Mouse (Mus musculus) C2C12 (cell line): ENCODE results near the gene Trim13. TPM values are rescaled to one million over a fixed set of nuclear protein-coding genes. Genes with fewer than 3 reads are reported as not detected.
A peak's percentile ranks its signal among the peaks of the same experiment; 100 is the strongest.

Experiments used
- H3K27me3 ChIP-seq: one replicate; pipeline ENCODE4 v1.6.1; 2011; ENCODE audit not compliant: control insufficient read depth, insufficient read depth, insufficient read length
- H3K36me3 ChIP-seq: one replicate; pipeline ENCODE4 v1.6.1; 2011; ENCODE audit not compliant: control insufficient read depth, insufficient read depth
- H3K4me3 ChIP-seq: one replicate; pipeline ENCODE4 v1.5.1; 2011; ENCODE audit warnings: mild to moderate bottlenecking, control low read depth; ENCODE audit not compliant: poor library complexity, insufficient read depth, severe bottlenecking
- H3K79me2 ChIP-seq: one replicate; pipeline ENCODE4 v1.6.1; 2011; ENCODE audit not compliant: control insufficient read depth, insufficient read depth
- H3K79me3 ChIP-seq: one replicate; pipeline ENCODE4 v1.6.1; 2011; ENCODE audit warnings: low read depth, control low read depth
- H3ac ChIP-seq: one replicate; pipeline ENCODE3; 2011; ENCODE audit warnings: low read depth; ENCODE audit not compliant: control insufficient read depth, insufficient read length
- CEBPB ChIP-seq: IDR thresholded peaks from one replicate; pipeline ENCODE4 v1.6.1; 2011; ENCODE audit warnings: low read depth, mild to moderate bottlenecking, control low read depth, moderate library complexity
- CTCF ChIP-seq: IDR thresholded peaks from one replicate; pipeline ENCODE4 v1.5.1; 2011; ENCODE audit not compliant: control insufficient read depth, insufficient read depth, insufficient read length
- FOSL1 ChIP-seq: IDR thresholded peaks from one replicate; pipeline ENCODE4 v1.8.0; 2011; ENCODE audit warnings: mild to moderate bottlenecking, low read length; ENCODE audit not compliant: poor library complexity, insufficient read depth, severe bottlenecking
- MAX ChIP-seq: IDR thresholded peaks from one replicate; pipeline ENCODE4 v1.6.1; 2011; ENCODE audit warnings: mild to moderate bottlenecking, control low read depth
- MYOD1 ChIP-seq: IDR thresholded peaks from one replicate; pipeline ENCODE4 v1.6.1; 2011; ENCODE audit warnings: low read depth; ENCODE audit not compliant: control insufficient read depth, insufficient read length
- MYOG ChIP-seq: IDR thresholded peaks from one replicate; pipeline ENCODE4 v1.6.1; 2011; ENCODE audit not compliant: control insufficient read depth, insufficient read length; ENCODE audit errors: extremely low read depth
- USF1 ChIP-seq: IDR thresholded peaks from one replicate; pipeline ENCODE4 v1.6.1; 2011; ENCODE audit warnings: low read depth, mild to moderate bottlenecking, control low read depth, moderate library complexity
- long read RNA-seq, 2 experiments: library from polyadenylated mRNA; unstranded; transcript quantifications; one replicate each; pipeline ENCODE4 v2.0.0; 2019 to 2020
- polyA plus RNA-seq: library from polyadenylated mRNA; unstranded; fragments of >200 nt; fragmentation: generic; extraction: Trizol; gene quantifications from one replicate; pipeline ENCODE4 v1.2.1, GENCODE M21; 2012; ENCODE audit warnings: missing spikeins

The Trim13 gene
- 2.9 TPM for polyA plus RNA-seq
- long read RNA-seq, experiment 1, transcript Trim13-201 (3 exons, 1,550 nt) = major isoform, 5 of 12 reads
- long read RNA-seq, experiment 1, partial matches to known transcripts = 6 of 12 reads
- long read RNA-seq, experiment 1, other reads (novel, unspliced or antisense) = 1 of 12 reads
- long read RNA-seq, experiment 2, transcript Trim13-201 (3 exons, 1,550 nt) = major isoform, 8 of 14 reads
- long read RNA-seq, experiment 2, partial matches to known transcripts = 5 of 14 reads
- long read RNA-seq, experiment 2, other reads (novel, unspliced or antisense) = 1 of 14 reads

DNA sequence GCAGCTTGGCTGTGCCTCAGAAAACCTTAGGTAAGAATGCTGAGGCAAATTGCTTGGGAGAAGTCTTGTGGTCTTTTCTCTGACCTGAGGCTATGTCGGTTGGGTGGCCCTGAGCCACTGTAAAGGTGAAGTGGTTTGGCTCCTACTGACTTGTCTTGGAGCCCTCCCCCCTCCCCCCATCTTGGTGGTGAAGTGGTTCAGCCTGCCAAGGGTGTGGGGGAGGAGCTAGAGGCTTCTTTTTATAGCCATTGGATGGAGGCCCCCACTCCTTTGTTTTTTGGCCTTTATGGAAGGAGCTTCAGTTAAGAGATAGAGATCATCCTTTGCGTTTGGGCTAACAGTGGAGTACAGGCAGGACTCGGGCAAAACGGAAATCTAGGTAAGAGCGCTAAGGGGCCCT, at the start of gene Trim13:
Trim13 (plus strand) TSS at position 280 of the 400 bp plus-strand sequence.
- Histone ChIP-seq H3K79me3 (no peaks in the 10 kb centered on the region), H3K4me3 (no peak within 1 kb of the TSS), H3ac (no peak within 1 kb of the TSS), H3K79me2 (no peaks in the 10 kb centered on the region), H3K27me3 (no peaks in the 10 kb centered on the region), H3K36me3 (no peaks in the 10 kb centered on the region)
- TF ChIP-seq MYOD1 (no peak), CEBPB (no peak), FOSL1 (no peak), USF1 (no peak), CTCF (no peak), MAX (no peak), MYOG (no peak)

DNA sequence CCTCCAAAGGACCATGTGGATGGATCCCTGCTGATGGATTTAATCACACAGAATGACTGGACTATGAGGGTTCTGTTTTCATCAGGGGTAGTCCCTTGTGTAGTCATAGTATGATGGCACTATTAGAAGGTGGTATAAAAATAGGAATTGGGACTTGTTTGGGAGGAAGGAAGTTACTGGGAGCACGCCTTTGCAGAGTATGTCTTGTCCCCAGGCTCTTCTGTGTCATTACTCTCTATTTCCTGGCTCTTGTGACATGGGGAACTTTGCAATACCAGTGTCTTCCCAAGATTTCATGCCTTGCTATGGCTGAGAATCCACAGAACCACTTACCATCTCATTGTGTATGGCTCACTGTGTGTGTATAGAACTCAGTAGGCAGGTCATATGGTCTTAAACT, 49.4 kb upstream of the Trim13 start:
- peaks cover 4% of the 10 kb centered on the region for H3K36me3 ChIP-seq

DNA sequence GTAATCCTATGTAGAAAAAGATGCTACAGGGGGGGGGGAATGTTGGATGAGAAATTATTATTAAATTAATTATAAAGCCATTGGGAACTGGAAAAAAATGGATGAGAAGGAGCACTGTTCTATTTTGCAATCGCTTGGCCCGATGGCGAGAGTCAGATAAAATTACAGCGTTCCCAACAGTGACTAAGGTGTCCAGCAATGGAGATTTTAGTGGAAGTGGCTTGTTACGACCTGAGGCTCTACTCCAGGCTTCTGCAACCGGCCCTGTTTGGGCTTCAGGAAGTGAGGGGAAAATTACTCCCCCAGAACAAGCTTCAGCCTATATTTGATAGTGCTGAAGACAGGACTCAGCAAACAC, 42.1 kb upstream of the Trim13 start:
- no peak for TF ChIP-seq MYOG
- TF ChIP-seq CTCF = no peak
- no peak for TF ChIP-seq FOSL1
- no peak for TF ChIP-seq CEBPB
- TF ChIP-seq MYOD1 = no peak
- no peak for TF ChIP-seq USF1
- no peak for TF ChIP-seq MAX
- Histone ChIP-seq H3K4me3 (peak overlapping the region; percentile 46), H3K79me2 (no peaks in the 10 kb centered on the region), H3ac (peak overlapping the region; percentile 68), H3K36me3 (no peaks in the 10 kb centered on the region), H3K79me3 (no peaks in the 10 kb centered on the region), H3K27me3 (no peaks in the 10 kb centered on the region)

More for the DNA sequence above, 49.4 kb upstream of the Trim13 start:
- H3K27me3 ChIP-seq = no peaks in the 10 kb centered on the region
- H3K4me3 ChIP-seq = no peak overlapping the region
- H3K79me3 ChIP-seq = no peaks in the 10 kb centered on the region
- TF ChIP-seq MYOG = no peak
- no peak for TF ChIP-seq USF1
- no peak for TF ChIP-seq FOSL1
- no peak for TF ChIP-seq CTCF
- no peak for TF ChIP-seq MAX
- no peak for TF ChIP-seq CEBPB
- no peak for TF ChIP-seq MYOD1
- H3K79me2 ChIP-seq = no peaks in the 10 kb centered on the region
- H3ac ChIP-seq = no peak overlapping the region

DNA sequence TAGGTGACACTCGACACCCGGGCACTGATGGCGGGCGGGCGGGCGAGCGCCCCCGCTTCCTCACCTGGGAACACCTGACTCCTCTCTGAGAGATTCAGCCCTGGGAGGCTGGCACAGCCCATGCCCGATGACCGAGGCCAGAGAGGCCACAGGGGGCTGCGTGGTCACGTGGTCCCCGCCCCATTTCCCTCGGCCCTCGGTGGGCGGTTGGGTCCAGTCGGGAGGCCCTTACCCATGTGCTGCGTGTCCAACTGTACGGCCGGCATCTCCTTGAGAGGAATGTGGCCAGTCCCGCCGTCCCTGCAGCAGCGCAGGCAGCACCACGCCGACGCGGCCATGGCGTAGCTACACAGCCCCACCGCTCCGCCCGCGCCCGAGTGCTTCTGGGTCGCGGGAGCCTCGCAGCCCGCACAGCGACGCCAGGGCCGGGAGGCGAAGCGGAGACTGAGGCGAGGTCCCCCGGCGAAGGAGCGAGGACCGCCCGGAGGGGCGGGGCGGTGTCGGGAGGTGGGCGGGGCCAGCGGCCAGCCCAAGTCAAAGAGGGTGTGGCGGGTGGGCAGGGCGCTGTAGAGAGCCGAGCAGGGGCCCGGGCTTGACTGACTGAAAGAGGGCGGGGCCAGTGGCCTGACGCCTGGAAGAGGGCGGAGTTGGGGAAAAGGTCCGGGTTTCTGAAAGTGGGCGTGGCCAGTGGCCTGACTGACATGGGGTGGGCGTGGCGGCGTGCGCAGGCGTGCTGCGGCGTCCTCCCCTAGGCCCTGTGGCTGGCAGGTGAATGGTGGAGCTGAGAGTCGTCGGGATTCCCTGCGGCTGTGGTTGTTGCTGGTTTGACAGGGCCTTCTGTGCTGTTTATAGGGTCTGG, 41.5 kb upstream of the Trim13 start, which contains the start of gene Spryd7:
Spryd7 (minus strand) TSS at position 598 of the 859 bp plus-strand sequence.
- no peaks in the 10 kb centered on the region for H3K27me3 ChIP-seq
- TF ChIP-seq CTCF = no peak
- no peak for TF ChIP-seq MYOD1
- peak; percentile 68 for TF ChIP-seq USF1
- no peak for TF ChIP-seq MYOG

DNA sequence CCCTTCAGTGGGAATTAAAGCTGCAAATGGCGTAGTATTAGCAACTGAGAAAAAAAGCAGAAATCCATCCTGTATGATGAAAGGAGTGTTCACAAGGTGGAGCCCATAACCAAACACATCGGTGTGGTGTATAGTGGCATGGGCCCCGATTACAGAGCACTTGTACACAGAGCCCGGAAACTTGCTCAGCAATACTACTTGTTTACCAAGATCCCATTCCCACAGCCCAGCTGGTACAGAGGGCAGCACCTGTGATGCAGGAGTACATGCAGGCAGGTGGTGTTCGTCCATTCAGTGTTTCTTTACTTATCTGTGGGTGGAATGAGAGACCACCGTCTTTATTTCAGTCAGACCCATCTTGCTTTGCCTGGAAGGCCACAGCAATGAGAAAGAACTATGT, 39.1 kb upstream of the Trim13 start:
- TF ChIP-seq MAX (no peak), MYOG (no peak)
- Histone ChIP-seq H3K4me3 (no peak overlapping the region), H3K36me3 (no peaks in the 10 kb centered on the region), H3ac (no peak overlapping the region), H3K79me3 (no peaks in the 10 kb centered on the region), H3K79me2 (no peaks in the 10 kb centered on the region), H3K27me3 (no peaks in the 10 kb centered on the region)

More for the DNA sequence above, 41.5 kb upstream of the Trim13 start, which contains the start of gene Spryd7:
- H3K79me2 ChIP-seq = no peaks in the 10 kb centered on the region
- peak within 1 kb of the TSS; percentile 46 for H3K4me3 ChIP-seq
- H3K79me3 ChIP-seq = no peaks in the 10 kb centered on the region
- H3K36me3 ChIP-seq = no peaks in the 10 kb centered on the region
- peak within 1 kb of the TSS; percentile 68 for H3ac ChIP-seq
